Mouse (Mus musculus): ENCODE data around the gene Prmt3. TPM values are rescaled to one million over a fixed set of nuclear protein-coding genes. Genes with fewer than 3 reads are reported as not detected.

The Prmt3 gene
- polyA plus RNA-seq, 2 experiments, result 12.2 to 20.1 TPM

DNA sequence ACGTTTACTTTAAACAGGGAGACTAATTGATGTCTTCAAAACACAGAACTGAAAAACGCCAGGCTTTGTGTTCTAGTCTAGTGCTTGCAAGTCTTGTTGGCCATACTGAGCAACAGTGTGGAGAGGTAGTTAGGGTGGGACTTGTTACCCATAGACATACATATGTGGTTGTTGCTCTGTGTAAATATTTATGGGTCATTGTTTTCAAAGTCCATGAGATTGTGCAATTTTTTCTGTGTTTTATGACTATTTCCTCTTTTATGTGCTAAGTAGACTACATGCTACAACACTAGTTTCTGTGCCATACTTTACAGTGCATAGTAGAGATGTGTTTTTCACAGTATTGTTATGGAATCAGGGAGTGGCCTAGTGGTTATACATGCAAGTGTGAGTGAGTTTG, 16.2 kb downstream of the Prmt3 start:
- no peak overlapping the region for H3K4me3 ChIP-seq (ENCODE audit: insufficient read depth in 1 of 2, low read depth in 2 of 2, low read length in 2 of 2)
- H3K27ac ChIP-seq, result no peak overlapping the region
- DNase-seq (ENCODE audit: low read depth in 3 of 3, low spot score in 3 of 3) (no peak), ATAC-seq (ENCODE audit: insufficient read depth) (no peak)
- H3K27me3 ChIP-seq (ENCODE audit: control insufficient read depth, insufficient read depth, low read length), result no peaks in the 10 kb centered on the region
- 57% methylated on average over 2 of the region's 2 CpGs for WGBS (ENCODE audit: insufficient replicate concordance)
- peaks cover 10% of the 10 kb centered on the region for H3K36me3 ChIP-seq (replicated peaks; ENCODE audit: control insufficient read depth, insufficient read depth, low read depth)
- H3K9me3 ChIP-seq (ENCODE audit: control insufficient read depth, low read length), result no peaks in the 10 kb centered on the region
- no peaks in the 10 kb centered on the region for H3K4me1 ChIP-seq (replicated peaks; ENCODE audit: control insufficient read depth in 2 of 2, insufficient read depth in 2 of 2, low read length in 1 of 2)
- no peak overlapping the region for H3K4me2 ChIP-seq (ENCODE audit: low read depth)
- no peak overlapping the region for H3K9ac ChIP-seq (replicated peaks)
- TF ChIP-seq EP300 (IDR thresholded peaks at IDR 0.05; ENCODE audit: low read depth) (no peak), CTCF (IDR thresholded peaks at IDR 0.05; ENCODE audit: low read depth) (no peak)

DNA sequence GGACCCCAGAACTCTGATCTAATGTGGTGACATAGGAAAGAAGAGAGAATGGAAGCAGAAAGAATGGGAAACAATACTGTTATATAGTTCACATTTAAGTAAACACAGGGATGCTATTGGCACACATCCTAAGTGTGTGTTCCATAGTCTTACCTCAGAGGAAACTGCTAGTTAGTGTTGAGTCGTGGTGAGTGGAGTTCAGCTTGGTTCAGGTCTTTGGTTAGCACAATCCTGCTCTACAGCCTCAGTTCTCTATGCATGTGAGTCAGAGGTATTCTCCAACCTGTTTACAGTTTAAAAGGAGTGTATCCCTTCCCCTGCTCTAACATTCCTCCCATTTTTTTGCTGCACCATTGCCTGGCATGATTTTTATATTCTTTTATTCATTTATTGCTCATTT, 19.0 kb downstream of the Prmt3 start:
- H3K9me3 ChIP-seq (ENCODE audit: control insufficient read depth, low read length), result no peaks in the 10 kb centered on the region
- TF ChIP-seq EP300 (IDR thresholded peaks at IDR 0.05; ENCODE audit: low read depth) (no peak), CTCF (IDR thresholded peaks at IDR 0.05; ENCODE audit: low read depth) (no peak)
- DNase-seq (ENCODE audit: low read depth in 3 of 3, low spot score in 3 of 3) (no peak), ATAC-seq (ENCODE audit: insufficient read depth) (no peak)
- H3K4me3 ChIP-seq (ENCODE audit: insufficient read depth in 1 of 2, low read depth in 2 of 2, low read length in 2 of 2), result no peak overlapping the region
- H3K36me3 ChIP-seq (replicated peaks; ENCODE audit: control insufficient read depth, insufficient read depth, low read depth), result peaks cover 3% of the 10 kb centered on the region
- no peak overlapping the region for H3K4me2 ChIP-seq (ENCODE audit: low read depth)
- WGBS (ENCODE audit: insufficient replicate concordance), result 48% methylated on average over 1 of the region's 1 CpGs
- H3K4me1 ChIP-seq (replicated peaks; ENCODE audit: control insufficient read depth in 2 of 2, insufficient read depth in 2 of 2, low read length in 1 of 2), result no peaks in the 10 kb centered on the region
- no peaks in the 10 kb centered on the region for H3K27me3 ChIP-seq (ENCODE audit: control insufficient read depth, insufficient read depth, low read length)
- no peak overlapping the region for H3K27ac ChIP-seq
- no peak overlapping the region for H3K9ac ChIP-seq (replicated peaks)

DNA sequence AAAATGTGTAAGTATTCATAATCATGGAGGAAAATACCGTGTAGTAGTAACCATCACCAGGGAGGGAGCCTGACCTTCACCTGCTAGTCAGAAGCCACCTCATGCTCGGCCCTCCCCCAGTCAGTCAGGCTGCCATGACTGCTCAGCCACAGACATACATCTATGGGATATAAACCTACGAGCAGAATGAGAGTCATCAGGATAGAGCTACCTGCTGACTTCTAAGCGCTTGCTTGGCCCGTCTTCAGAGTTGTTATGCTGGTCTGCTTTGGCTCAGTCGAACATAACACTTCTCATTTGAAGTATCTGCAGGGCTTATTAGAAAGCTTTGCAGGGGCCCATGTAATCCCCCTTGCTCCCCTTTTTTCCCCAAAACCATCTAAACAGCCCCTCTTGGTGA, 25.4 kb downstream of the Prmt3 start:
- TF ChIP-seq EP300 (IDR thresholded peaks at IDR 0.05; ENCODE audit: low read depth) (no peak), CTCF (IDR thresholded peaks at IDR 0.05; ENCODE audit: low read depth) (no peak)
- Histone ChIP-seq H3K36me3 (replicated peaks; ENCODE audit: control insufficient read depth, insufficient read depth, low read depth) (peaks cover 16% of the 10 kb centered on the region), H3K9ac (replicated peaks) (no peak overlapping the region), H3K4me1 (replicated peaks; ENCODE audit: control insufficient read depth in 2 of 2, insufficient read depth in 2 of 2, low read length in 1 of 2) (peaks cover 13 to 16% of the 10 kb centered on the region in 2 experiments), H3K4me3 (ENCODE audit: insufficient read depth in 1 of 2, low read depth in 2 of 2, low read length in 2 of 2) (no peak overlapping the region), H3K27me3 (ENCODE audit: control insufficient read depth, insufficient read depth, low read length) (no peaks in the 10 kb centered on the region), H3K9me3 (ENCODE audit: control insufficient read depth, low read length) (no peaks in the 10 kb centered on the region), H3K27ac (no peak overlapping the region), H3K4me2 (ENCODE audit: low read depth) (no peak overlapping the region)
- WGBS (ENCODE audit: insufficient replicate concordance), result 75% methylated on average over 6 of the region's 6 CpGs
- DNase-seq (ENCODE audit: low read depth in 3 of 3, low spot score in 3 of 3) (no peak), ATAC-seq (ENCODE audit: insufficient read depth) (no peak)

DNA sequence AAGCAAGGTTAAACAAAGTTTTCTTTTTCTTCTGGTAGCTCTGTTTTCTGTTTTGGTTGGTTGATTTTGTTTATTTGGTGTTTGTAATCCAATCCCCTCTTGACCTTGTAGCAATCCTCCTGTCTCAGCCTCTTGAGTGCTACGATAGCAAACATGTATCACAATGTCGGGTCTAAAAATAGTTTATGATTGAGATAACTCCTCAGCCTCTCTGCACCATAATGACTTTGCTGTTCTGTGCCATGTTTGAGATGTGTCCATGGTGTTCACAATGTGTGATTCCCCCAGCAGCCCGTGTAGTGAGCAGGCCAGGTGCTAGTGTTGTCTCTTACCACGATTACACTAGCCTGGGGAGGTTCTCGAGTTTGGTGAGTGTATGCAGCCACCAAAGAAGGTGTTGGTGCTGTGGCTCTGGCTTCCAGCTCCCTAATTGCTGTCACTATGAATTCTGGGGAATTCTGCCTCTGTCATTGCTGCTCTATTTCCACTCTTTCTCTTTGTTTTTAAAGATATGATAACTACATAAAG, 26.6 kb downstream of the Prmt3 start:
- H3K4me1 ChIP-seq (replicated peaks; ENCODE audit: control insufficient read depth in 2 of 2, insufficient read depth in 2 of 2, low read length in 1 of 2), result peaks cover 13 to 16% of the 10 kb centered on the region in 2 experiments
- H3K9me3 ChIP-seq (ENCODE audit: control insufficient read depth, low read length), result no peaks in the 10 kb centered on the region
- H3K36me3 ChIP-seq (replicated peaks; ENCODE audit: control insufficient read depth, insufficient read depth, low read depth), result peaks cover 16% of the 10 kb centered on the region
- H3K4me3 ChIP-seq (ENCODE audit: insufficient read depth in 1 of 2, low read depth in 2 of 2, low read length in 2 of 2), result no peak overlapping the region
- H3K4me2 ChIP-seq (ENCODE audit: low read depth), result no peak overlapping the region
- WGBS (ENCODE audit: insufficient replicate concordance), result 30% methylated on average over 5 of the region's 5 CpGs
- no peak overlapping the region; the same call in 1 of the 2 replicates for H3K27ac ChIP-seq
- DNase-seq (ENCODE audit: low read depth in 3 of 3, low spot score in 3 of 3), result no peak
- no peaks in the 10 kb centered on the region for H3K27me3 ChIP-seq (ENCODE audit: control insufficient read depth, insufficient read depth, low read length)
- H3K9ac ChIP-seq (replicated peaks), result no peak overlapping the region
- ATAC-seq (ENCODE audit: insufficient read depth), result no peak
- no peak for TF ChIP-seq CTCF (IDR thresholded peaks at IDR 0.05; ENCODE audit: low read depth)
- no peak for TF ChIP-seq EP300 (IDR thresholded peaks at IDR 0.05; ENCODE audit: low read depth)

DNA sequence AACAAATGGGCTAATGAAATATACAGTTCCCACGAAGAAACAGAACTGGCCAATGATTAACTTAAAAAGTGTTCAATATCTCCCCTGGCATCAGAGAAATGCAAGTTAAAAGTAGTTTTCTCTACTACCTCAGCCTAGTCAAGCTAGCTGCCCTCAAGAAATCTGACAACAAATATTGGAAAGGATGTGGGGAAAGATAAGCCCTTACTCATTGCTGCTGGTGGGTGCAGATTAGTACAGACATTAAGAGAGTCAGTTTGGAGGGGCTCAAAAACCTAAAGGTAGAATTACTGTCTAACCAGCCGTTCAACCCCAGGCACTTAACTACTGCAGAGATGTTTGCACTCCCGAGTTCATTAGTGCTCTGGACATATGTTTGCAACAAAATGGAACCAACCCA, 27.5 kb downstream of the Prmt3 start:
- ATAC-seq (ENCODE audit: insufficient read depth), result peak; percentile 56
- Histone ChIP-seq H3K4me3 (ENCODE audit: insufficient read depth in 1 of 2, low read depth in 2 of 2, low read length in 2 of 2) (no peak overlapping the region), H3K27me3 (ENCODE audit: control insufficient read depth, insufficient read depth, low read length) (no peaks in the 10 kb centered on the region), H3K4me1 (replicated peaks; ENCODE audit: control insufficient read depth in 2 of 2, insufficient read depth in 2 of 2, low read length in 1 of 2) (peaks cover 13 to 16% of the 10 kb centered on the region in 2 experiments), H3K27ac (no peak overlapping the region), H3K9me3 (ENCODE audit: control insufficient read depth, low read length) (no peaks in the 10 kb centered on the region), H3K9ac (replicated peaks) (no peak overlapping the region), H3K36me3 (replicated peaks; ENCODE audit: control insufficient read depth, insufficient read depth, low read depth) (peaks cover 16% of the 10 kb centered on the region), H3K4me2 (ENCODE audit: low read depth) (0 out of 2 replicates have a peak overlapping the region, but pooled peaks have one; percentile 3)
- DNase-seq (ENCODE audit: low read depth in 3 of 3, low spot score in 3 of 3), result no peak
- TF ChIP-seq CTCF (IDR thresholded peaks at IDR 0.05; ENCODE audit: low read depth), result no peak
- TF ChIP-seq EP300 (IDR thresholded peaks at IDR 0.05; ENCODE audit: low read depth), result peak; percentile 61
- 15% methylated on average over 3 of the region's 3 CpGs for WGBS (ENCODE audit: insufficient replicate concordance)
